Mouse (Mus musculus) right cerebral cortex, postnatal 4 days (tissue): Measurements from ENCODE around the gene Tph2.
"Not testable (repeated sequence)": the region's sequence is repeated elsewhere in the genome, so short reads cannot be mapped to it uniquely, and the experiment has no call there.

ENCODE experiments used
- DNase-seq: peaks from one replicate; pipeline ENCODE4 v3.0.0-alpha.2; 2022

Gene Tph2

DNA sequence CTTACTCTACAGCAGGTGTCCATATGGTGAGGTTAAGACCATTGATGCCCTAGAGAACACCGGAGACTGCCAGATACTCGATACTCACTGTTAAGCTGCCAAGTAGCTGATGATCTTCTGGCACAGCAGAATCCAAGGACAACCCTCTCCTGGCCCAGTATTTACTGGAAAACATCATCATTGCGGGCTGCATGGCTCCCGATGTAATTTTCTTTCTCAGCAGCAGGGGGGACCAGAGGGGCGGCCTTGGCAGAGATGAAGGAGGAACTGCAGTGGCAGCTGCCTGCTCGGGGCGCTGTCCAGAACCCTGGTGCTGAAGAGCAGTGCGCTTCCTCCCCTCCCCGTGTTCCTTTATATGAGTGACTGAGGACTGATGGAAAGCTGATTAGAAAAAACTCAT lies at the start of gene Tph2:
Gene Tph2 (minus strand): TSS at position 326 of the 400 bp plus-strand sequence.
- DNase-seq, result peak; percentile 70

- DNase-seq, result no peak
These were observed 49.0 kb upstream of the Tph2 start for GRCm38 (mm10) chr10:115233798-115234197.

- no peak for DNase-seq
These were observed 47.7 kb upstream of the Tph2 start for GRCm38 (mm10) chr10:115232513-115232912.

- no peak for DNase-seq
These were observed 44.2 kb upstream of the Tph2 start for GRCm38 (mm10) chr10:115229023-115229422.

DNA sequence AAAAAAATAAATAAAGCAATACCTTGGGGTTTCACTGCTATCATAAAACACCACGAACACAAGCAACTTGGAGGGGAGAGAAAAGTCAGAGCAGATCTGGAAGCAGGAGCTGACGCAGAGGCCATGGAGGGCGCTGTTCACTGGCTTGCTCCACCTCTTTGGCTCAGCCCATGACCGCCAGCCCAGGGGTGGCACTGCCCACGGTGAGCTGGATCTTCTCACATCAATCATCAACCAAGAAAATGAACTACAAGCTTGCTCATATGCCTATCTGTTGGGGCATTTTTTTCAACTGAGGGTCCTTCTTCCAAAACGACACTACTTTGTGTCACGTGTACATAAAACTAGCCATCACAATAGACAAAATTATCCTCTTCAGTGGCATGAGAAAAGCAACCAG lies 41.8 kb upstream of the Tph2 start:
- no peak for DNase-seq

GRCm38 (mm10) chr10:115223845-115224244 lies 39.0 kb upstream of the Tph2 start:
- no peak for DNase-seq

DNA sequence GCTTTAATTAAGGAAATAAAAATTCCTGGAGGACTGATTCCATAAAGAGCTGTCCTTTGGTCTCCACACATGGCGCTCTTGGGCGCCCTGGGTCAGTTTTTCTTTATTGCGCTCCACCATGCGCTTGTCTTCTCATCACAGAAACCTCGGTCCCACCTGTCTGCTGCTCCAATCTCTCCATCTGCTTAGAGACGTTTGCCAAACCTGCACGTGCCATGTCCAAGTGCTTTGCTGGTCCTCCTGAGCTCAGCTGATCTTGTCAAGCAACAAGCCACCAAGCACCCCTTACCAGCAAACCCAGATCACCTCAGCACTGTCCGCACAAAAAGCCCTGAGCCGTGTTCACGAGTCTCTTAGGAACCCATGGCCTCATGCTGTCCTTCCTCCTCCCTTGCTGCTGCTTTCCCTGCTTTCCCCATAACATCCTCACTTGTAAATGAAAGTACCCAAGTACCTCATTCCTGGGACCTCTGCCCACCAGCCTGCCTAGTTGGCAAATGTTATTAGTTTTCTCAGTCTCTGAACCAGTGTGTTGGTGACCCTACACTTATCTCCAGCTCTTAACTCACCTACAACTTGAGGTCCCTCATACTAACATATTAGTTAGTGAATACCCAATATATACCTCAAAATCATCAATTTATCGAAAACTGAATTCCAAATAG lies 28.2 kb upstream of the Tph2 start:
- no peak for DNase-seq

GRCm38 (mm10) chr10:115205825-115206224 lies 21.0 kb upstream of the Tph2 start:
- no peak for DNase-seq

DNA sequence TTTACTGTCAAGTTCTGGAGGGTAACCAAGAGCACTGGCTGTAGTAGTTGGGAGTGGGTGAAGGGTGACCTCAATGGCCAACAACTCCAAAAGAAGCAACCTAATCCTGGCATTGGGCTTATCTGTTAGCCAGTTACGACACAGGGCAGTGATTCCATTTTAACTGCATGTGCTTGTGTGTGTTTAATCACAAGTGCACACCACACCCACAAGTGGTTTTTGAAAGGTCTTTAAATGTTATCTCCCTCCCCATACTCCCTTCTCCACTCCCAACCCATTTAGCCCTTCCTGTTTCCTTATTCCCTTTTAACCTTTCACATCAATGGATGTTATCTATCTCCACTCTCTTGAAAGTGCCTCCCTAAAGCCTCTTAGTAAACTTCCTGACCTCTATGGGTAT lies 20.5 kb upstream of the Tph2 start:
- no peak for DNase-seq

DNA sequence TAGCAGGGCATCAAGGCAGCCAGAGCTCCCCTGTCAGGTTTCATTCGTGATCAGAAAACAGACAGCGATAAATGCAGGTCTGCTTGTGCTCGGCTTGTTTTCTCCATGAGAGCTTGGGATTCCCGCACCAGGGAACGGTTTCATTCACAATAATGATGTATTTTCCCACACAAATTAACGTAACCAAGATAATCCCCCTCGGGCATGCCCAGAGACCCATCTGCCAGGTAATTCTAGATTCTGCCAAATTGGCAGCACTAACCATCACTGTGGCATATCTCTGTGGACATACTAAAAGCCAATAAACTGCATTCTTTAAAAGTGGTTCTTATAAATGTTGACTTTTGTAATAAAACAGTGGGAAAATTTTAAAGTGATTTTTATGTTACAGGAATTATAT lies 6.4 kb upstream of the Tph2 start:
- no peak for DNase-seq

DNA sequence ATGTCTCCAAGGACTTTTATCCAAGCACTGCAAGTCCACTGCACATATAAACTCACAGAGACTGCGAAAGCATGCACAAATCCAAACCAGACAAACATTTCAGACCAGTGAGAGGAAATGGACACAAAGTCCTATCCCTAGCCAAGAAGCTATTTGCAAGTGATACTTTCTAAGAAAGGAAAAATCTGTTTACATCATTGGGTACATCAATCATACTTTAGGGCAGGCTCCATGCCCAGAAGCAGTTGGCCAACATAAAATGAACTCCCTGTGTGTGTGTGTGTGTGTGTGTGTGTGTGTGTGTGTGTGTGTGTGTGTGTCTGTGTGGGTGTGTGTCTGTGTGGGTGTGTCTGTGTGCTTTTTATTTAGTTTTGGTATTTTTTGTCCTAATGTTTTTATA lies 2.6 kb upstream of the Tph2 start:
- DNase-seq, result no peak

GRCm38 (mm10) chr10:115181034-115181433 lies 3.8 kb downstream of the Tph2 start:
- no peak for DNase-seq

- DNase-seq, result not testable (repeated sequence)
These were observed 6.8 kb downstream of the Tph2 start for GRCm38 (mm10) chr10:115178019-115178418.

DNA sequence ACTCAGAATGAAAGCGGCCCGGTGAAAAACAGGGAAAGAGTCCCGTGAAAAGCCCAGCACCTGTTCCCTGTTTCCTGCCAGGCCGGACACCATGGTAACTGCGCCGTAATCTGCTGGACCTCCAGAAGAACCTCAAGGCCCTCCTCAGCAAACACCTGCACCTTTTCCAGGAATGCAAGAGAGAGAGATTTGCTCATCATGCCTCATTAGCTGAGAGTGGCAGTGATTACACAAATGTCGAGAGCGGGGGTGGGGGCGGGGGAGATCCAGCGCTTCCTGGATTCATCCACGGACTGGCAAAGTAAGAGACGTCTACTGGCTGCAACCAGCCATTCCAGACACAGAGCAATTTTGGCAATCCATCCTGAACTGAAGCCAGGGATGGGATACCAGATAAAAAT lies 9.2 kb downstream of the Tph2 start:
- DNase-seq, result peak; percentile 37

GRCm38 (mm10) chr10:115173336-115173735 lies 11.5 kb downstream of the Tph2 start:
- no peak for DNase-seq

GRCm38 (mm10) chr10:115171351-115171818 lies 13.4 kb downstream of the Tph2 start:
- peak; percentile 64 for DNase-seq

DNA sequence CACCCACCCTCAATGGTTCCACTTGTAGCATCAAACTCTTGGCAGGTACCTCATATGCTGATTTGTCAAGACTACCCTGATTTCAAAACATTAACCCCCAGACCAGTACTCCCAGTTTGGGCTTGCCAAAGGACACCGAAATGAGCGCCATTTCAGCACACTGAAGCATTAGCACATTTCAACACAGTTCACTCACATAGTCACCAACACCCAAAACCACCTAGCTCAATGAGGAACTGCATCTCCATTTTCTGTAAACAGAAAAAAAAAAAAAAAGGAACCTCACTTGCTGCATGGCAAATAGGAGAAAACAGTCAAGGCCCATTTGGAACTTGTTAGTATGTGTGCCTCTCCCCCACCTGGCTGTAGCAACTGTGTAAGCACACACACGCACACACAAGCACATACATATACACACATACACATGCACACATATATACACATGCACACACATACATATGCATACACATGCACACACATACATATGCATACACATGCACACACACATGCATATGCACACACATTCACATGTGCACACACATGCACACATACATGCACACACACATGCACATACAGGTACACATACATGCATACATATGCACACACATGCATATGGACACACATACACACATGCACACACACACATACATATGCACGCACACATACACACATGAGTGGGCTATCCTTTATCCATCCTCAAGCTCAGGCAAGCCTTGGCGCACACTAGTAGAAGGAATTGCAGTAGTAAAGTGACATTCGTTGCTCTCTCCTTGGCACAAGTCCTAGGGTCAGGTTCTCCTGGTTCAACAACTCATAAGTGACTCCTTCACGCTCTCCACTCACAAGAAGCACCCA lies 14.1 kb downstream of the Tph2 start:
- no peak for DNase-seq

GRCm38 (mm10) chr10:115169410-115169809 lies 15.4 kb downstream of the Tph2 start:
- DNase-seq, result no peak

- DNase-seq, result no peak
These were observed 24.5 kb downstream of the Tph2 start for GRCm38 (mm10) chr10:115160289-115160688.

GRCm38 (mm10) chr10:115147308-115147707 lies 37.5 kb downstream of the Tph2 start:
- DNase-seq, result no peak

DNA sequence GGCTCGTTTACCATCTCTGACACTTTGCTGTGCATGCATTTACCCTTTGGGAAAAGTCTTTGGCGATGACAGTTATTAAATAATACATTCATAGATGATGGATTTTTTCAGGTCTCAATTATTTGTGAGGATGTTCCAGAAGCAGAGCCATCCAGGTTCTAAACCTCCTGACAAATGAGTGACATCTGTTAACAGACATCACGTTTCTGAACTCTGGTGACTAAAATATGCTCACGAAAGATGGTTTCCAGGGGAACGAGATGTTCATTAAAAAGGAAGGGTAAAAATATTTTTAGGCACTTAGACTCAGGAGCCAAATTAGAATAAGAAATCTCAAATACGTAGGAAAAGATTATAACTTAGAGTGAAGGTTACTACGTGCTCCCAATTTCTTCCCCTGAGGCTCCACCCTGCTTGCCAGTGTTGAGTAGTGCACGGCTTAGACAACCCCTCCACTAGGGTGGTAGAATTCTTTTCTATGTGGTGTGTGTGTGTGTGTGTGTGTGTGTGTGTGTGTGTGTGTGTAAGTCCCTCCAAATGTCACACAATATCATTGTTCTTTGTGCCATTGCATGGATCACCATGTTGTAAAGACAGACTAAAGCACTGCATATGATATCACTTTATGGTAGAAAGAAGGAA lies 38.4 kb downstream of the Tph2 start:
- DNase-seq, result no peak

DNA sequence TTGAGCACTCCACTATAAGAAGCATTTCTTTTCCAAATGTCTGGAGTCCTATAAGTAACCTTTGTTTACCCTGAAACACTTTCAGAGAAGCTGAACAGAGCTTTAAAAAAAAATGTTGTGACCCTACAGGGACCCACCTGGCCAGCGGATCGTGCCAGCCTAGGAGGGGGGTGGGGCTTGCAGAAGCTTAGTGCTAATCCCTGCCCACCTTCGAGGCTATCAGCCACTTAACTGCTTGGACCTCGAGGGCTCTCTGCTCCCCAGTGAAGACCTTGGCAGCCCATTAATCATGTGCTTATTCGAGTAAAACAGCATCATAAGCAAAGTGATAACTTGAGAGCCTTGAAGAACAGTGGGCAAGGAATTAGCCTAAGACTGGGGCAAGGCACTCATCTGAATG lies 40.3 kb downstream of the Tph2 start:
- DNase-seq, result no peak

DNA sequence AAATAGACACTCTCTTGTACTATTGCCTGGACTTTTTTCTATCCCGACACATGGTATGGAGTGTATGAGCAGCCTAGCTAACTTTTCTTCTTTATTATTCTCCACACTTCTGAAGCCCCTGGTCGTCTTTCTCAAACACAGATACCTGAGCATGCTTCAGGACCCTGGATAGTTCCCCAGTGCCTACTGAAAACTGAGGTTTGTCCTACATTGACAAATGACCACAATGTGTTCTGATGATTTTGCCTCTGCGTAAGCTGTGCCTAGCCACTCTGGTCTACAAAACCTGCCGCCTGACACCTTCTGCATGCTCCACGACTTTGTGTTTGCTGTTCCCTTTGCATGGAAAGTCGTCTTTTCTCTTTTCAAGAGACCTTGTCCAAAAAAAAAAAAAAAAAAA lies 41.2 kb downstream of the Tph2 start:
- DNase-seq, result no peak

- no peak for DNase-seq
These were observed 47.8 kb downstream of the Tph2 start for GRCm38 (mm10) chr10:115137016-115137415.
